ENCODE assay signal across 10 mouse cellular contexts in genomic region chr3:32043814-32044213, GRCm38 (mm10).
DNase-seq lines count a peak whose midpoint lies in the region; ATAC-seq lines count a peak whose summit lies in the region.
"Had no signal": no experiment of that assay in that cellular context is flagged by ENCODE, and none has a peak within 500 bp of the region (broad histone marks: within the 10 kb centered on the region; RNA-seq: fewer than 3 reads in every experiment).

No protein-coding gene starts in this region.

- DNase-seq in heart, adult 11 months: peak; percentile 21
- no peak for DNase-seq in heart, postnatal 36 days
- peak; percentile 81 for DNase-seq in cerebellum, adult 11-12 months
- peak; percentile 67 to 75 for DNase-seq in cerebellum, postnatal 25 days
- DNase-seq in left cerebral cortex, postnatal 36 days (ENCODE audit: low spot score in 2 of 2): peak; percentile 56 to 69
- DNase-seq in urinary bladder, postnatal 25 days (ENCODE audit: low spot score): no peak
- DNase-seq: heart, adult 2 months; heart, postnatal 10 days; thymus, postnatal 14 days had no signal

- intact Hi-C loops in heart, postnatal 36 days (cut with DNase I): no loop called here
- intact Hi-C loops in left cerebral cortex, postnatal 36 days (cut with DNase I): no loop called here

- no peak for ATAC-seq in activated CD4-positive, CD25-positive, alpha-beta regulatory T cell, adult 4 months

Comparison
In these comparisons a context has a peak if more than half of its experiments do, and no peak if none do; other contexts are left out.
1. DNase-seq: peak in heart, adult 11 months (single experiment), cerebellum, adult 11-12 months (single experiment), cerebellum, postnatal 25 days (2 of 2) and left cerebral cortex, postnatal 36 days (2 of 2); none in heart, postnatal 36 days (0 of 2) and urinary bladder, postnatal 25 days (single experiment).